Mouse (Mus musculus) heart, postnatal 10 days (tissue): ENCODE data around the gene Ptprg. TPM values are rescaled to one million over a fixed set of nuclear protein-coding genes. Genes with fewer than 3 reads are reported as not detected.
"Not testable (repeated sequence)": the region's sequence is repeated elsewhere in the genome, so short reads cannot be mapped to it uniquely, and the experiment has no call there.

ENCODE experiments used
- DNase-seq, 2 experiments: peaks; one replicate each; pipeline ENCODE4 v3.0.0; 2021
- intact Hi-C: fragments of 180-260 bp; cut with DNase I; formaldehyde crosslinking; loops from one replicate; pipeline ENCODE4 v1.15.1; 2025
- total RNA-seq, 2 experiments: library from RNA; stranded (reverse); gene quantifications; 2 replicates each; pipeline ENCODE4 v1.2.3; 2021

Ptprg gene
- total RNA-seq, 2 experiments from 2014 or later: 79.8 to 89.9 TPM

GRCm38 (mm10) chr14:11997555-11997954 is 444.2 kb downstream of the Ptprg start:
- no peak for DNase-seq
- intact Hi-C loops: no loop called here

GRCm38 (mm10) chr14:11998464-11998863 is 445.1 kb downstream of the Ptprg start:
- DNase-seq: no peak
- intact Hi-C loops: no loop called here

GRCm38 (mm10) chr14:12004061-12004460 is 450.7 kb downstream of the Ptprg start:
- DNase-seq: no peak
- intact Hi-C loops: no loop called here

- no peak for DNase-seq
- intact Hi-C loops: no loop called here
Measured at GRCm38 (mm10) chr14:12011766-12012165, 458.4 kb downstream of the Ptprg start.

- intact Hi-C loops: no loop called here
- no peak for DNase-seq
Measured at GRCm38 (mm10) chr14:12025812-12026728, 472.7 kb downstream of the Ptprg start.

- peak; percentile 22 to 23 for DNase-seq
- intact Hi-C loops: no loop called here
Measured at GRCm38 (mm10) chr14:12027247-12027646, 473.9 kb downstream of the Ptprg start.

- intact Hi-C loops: loop anchor here (5.0 kb wide), 1 partner anchor 107 kb away; no protein-coding TSS in a partner anchor
- DNase-seq: no peak
Measured at GRCm38 (mm10) chr14:12029926-12030325, 476.6 kb downstream of the Ptprg start.

- DNase-seq: no peak
- intact Hi-C loops: no loop called here
Measured at GRCm38 (mm10) chr14:12036530-12037283, 483.4 kb downstream of the Ptprg start.

GRCm38 (mm10) chr14:12039743-12040142 is 486.4 kb downstream of the Ptprg start:
- intact Hi-C loops: no loop called here
- DNase-seq: no peak

GRCm38 (mm10) chr14:12041566-12041965 is 488.2 kb downstream of the Ptprg start:
- no peak for DNase-seq
- intact Hi-C loops: no loop called here

GRCm38 (mm10) chr14:12046226-12046882 is 493.0 kb downstream of the Ptprg start:
- intact Hi-C loops: no loop called here

GRCm38 (mm10) chr14:12047637-12048036 is 494.3 kb downstream of the Ptprg start:
- DNase-seq: no peak
- intact Hi-C loops: no loop called here

More at GRCm38 (mm10) chr14:12046226-12046882, 493.0 kb downstream of the Ptprg start:
- DNase-seq: no peak

- intact Hi-C loops: loop anchor here (5.0 kb wide), 1 partner anchor 175 kb away; no protein-coding TSS in a partner anchor
- no peak for DNase-seq
Measured at GRCm38 (mm10) chr14:12056912-12057524, 503.7 kb downstream of the Ptprg start.

GRCm38 (mm10) chr14:12057856-12058255 is 504.5 kb downstream of the Ptprg start:
- intact Hi-C loops: loop anchor here (5.0 kb wide), 1 partner anchor 176 kb away; no protein-coding TSS in a partner anchor
- DNase-seq: peak; percentile 63 to 70

GRCm38 (mm10) chr14:12059149-12059548 is 505.8 kb downstream of the Ptprg start:
- DNase-seq: peak; percentile 15 to 53
- intact Hi-C loops: loop anchor here (5.0 kb wide), 1 partner anchor 177 kb away; no protein-coding TSS in a partner anchor

- DNase-seq, intact Hi-C loops: not testable (repeated sequence)
Measured at GRCm38 (mm10) chr14:12061313-12061712, 508.0 kb downstream of the Ptprg start.

- DNase-seq: peak in 1 of 2 experiments; percentile 9
- intact Hi-C loops: loop anchor here (2.0 kb wide), 1 partner anchor 36 kb away; no protein-coding TSS in a partner anchor
Measured at GRCm38 (mm10) chr14:12062628-12063360, 509.5 kb downstream of the Ptprg start.

GRCm38 (mm10) chr14:12065001-12065400 is 511.7 kb downstream of the Ptprg start:
- intact Hi-C loops: no loop called here
- no peak for DNase-seq

- intact Hi-C loops: no loop called here
Measured at GRCm38 (mm10) chr14:12065736-12066135, 512.4 kb downstream of the Ptprg start.

More at GRCm38 (mm10) chr14:12065736-12066135, 512.4 kb downstream of the Ptprg start:
- DNase-seq: no peak
